Mouse (Mus musculus) cerebellum, adult 18-20 months (tissue): Measurements from ENCODE around the gene Dennd1c.
"Not testable (repeated sequence)": the region's sequence is repeated elsewhere in the genome, so short reads cannot be mapped to it uniquely, and the experiment has no call there.

ENCODE experiments used
- DNase-seq, 2 experiments: peaks; one replicate each; pipeline ENCODE4 v3.0.0; 2021

Gene Dennd1c

DNA sequence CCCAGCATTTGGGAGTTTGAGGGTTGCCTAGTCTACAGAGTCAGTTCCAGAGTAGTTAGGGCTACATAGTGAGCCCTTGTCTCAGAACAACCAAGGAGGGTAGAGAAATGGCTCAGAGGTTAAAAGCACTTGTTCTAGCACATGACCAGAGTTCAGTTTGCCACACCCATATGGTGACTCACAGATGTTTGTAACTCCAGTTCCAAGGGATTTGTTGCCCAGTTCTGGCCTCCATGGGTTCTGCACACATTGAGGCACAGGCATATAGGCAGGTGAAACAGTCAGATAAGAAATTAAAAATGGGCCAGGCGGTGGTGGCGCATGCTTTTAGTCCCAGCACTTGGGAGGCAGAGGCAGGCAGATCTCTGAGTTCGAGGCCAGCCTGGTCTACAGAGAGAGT, 15.9 kb upstream of the Dennd1c start:
- DNase-seq = no peak

DNA sequence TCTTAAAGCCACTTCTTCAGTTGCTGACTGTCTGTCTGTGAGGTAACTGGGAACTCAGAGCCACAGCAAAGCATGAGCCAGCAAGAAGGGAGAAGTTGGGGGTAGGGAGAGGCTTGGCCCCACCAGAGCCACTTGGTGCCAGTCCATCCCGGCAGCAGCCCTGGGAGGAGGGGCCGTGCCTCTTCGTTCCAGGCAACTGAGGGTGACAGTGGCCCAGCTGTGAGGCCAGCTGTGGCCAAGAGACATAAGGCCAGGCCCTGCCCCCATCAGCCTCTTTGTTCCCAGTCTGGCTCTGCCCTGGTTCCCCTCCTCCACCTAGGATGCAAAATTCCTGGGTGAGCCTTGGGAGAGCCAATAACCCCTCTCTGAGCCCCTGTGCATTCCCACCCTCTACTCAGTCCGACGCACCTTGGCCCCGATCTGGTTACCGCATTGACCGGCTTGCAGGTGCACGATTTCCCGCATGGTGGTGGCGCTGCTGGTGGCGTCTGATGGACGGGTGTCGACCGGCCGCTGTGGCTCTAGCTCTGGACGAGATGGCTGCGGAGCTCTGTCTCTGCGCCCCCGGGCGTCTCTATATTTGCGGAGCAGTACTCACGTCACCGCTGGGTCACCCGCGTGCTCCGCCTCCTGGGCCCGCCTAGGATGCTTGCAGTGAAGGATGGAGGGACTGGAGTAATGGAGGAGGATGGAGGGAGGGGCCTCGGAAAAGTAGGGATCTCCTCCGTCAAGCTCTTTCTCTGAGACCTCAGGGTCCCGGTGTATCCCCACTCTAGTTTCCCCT, 8.9 kb upstream of the Dennd1c start, which contains the start of gene Tubb4a:
Gene Tubb4a (minus strand): TSS at position 734 of the 784 bp plus-strand sequence.
- peak; percentile 92 to 95 for DNase-seq

- peak; percentile 95 to 99 for DNase-seq
These were observed 7.8 kb upstream of the Dennd1c start for GRCm38 (mm10) chr17:57085970-57086757.

- DNase-seq = peak; percentile 79 to 84
These were observed 4.2 kb upstream of the Dennd1c start for GRCm38 (mm10) chr17:57082481-57082880.

GRCm38 (mm10) chr17:57081234-57081842, 3.0 kb upstream of the Dennd1c start:
- peak in 1 of 2 experiments; percentile 23 for DNase-seq

GRCm38 (mm10) chr17:57079919-57080318, 1.6 kb upstream of the Dennd1c start:
- no peak for DNase-seq

- DNase-seq = no peak
These were observed 1.4 kb downstream of the Dennd1c start for GRCm38 (mm10) chr17:57076916-57077315.

GRCm38 (mm10) chr17:57070699-57071098, 7.6 kb downstream of the Dennd1c start:
- no peak for DNase-seq

DNA sequence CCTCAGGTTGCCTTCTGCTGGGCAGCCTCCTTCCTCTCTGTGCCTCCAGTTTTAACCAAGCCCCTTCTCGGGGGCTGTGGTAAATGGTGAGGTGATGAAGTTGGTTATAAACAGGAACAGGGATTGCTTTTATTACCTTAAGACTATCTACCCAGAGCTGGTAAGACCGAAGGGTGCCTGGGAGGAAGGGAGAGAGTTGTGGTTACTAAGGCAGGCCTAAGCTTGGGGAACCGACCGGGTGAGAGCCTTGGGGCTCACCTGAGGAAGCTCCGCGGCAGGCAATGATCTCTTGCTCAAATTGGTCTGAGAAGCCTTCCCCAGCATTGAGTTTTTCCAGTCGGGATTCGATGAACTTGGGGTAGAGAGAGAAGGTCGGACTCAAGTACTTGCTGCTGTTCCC, 8.0 kb downstream of the Dennd1c start:
- DNase-seq = no peak

- no peak for DNase-seq
These were observed 11.4 kb downstream of the Dennd1c start for GRCm38 (mm10) chr17:57066908-57067307.

DNA sequence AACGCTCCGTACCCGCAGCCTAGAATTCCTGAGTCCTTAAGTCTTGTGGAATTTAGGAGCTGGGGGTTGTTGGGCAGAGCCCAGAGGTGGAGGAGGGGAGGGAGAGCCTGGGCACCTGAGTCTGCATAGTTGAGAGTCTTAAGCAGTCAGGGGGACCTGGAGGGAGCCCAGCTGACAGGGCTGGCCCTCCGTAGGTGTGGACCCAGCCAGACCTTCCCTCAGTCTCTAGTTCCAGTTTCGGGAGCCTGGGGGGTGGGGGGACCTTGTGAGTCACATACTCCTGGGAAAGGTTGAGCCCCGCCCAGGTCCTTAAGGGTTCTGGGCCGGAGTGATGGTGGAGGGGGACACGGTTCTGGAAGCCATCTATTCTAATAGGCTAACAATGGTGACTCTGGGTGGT, 15.3 kb downstream of the Dennd1c start:
- DNase-seq = no peak

DNA sequence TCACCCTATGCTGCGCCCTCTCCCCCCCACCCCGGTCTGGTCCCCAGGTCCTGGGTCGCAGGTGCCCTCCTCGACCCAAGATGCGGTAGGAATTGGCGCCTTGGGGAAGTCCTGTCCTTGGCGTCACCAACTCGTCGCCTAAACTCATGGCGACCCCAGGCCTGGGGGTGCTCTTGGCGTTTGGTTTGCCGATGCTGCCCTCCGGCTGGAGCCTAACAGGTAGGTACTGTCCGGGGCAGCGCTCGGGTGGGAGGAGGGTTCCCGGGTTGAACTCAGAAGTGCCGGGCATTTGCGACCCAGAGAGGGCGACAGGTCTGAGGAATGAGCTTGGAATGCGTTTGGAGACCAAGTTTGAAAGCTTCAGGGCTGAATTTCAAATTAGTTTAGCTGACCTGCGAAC, 15.8 kb downstream of the Dennd1c start:
- DNase-seq = no peak

DNA sequence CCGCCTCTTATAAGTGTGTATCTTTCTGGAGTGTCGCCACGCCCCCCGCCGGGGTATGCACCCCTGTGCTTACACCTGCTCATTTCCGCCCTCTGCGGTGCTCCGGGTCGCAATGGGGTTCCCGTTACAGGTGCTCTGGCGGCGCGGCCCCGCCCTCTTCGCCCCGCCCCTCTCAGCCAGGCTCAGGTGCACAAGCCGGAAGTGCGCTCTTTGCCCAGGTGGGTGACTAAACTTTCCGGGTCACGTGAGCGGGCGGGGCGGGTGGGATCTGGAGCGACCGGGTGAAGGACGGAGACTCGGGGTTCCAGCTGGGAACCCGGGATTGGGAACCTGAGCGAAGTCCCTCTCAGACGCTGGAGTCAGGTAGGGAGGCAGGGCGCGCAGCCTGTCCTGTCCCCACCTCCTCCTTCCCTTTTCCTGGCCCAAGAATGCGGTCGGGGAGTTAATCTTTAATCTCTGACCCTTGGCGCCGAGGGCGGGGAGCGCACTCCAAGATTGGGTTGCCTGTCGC, 16.2 kb downstream of the Dennd1c start:
- peak; percentile 52 to 67 for DNase-seq

- DNase-seq = peak in 1 of 2 experiments; percentile 40
These were observed 17.2 kb downstream of the Dennd1c start for GRCm38 (mm10) chr17:57061069-57061468.

GRCm38 (mm10) chr17:57060231-57060801, 18.0 kb downstream of the Dennd1c start:
- peak; percentile 97 to 99 for DNase-seq

DNA sequence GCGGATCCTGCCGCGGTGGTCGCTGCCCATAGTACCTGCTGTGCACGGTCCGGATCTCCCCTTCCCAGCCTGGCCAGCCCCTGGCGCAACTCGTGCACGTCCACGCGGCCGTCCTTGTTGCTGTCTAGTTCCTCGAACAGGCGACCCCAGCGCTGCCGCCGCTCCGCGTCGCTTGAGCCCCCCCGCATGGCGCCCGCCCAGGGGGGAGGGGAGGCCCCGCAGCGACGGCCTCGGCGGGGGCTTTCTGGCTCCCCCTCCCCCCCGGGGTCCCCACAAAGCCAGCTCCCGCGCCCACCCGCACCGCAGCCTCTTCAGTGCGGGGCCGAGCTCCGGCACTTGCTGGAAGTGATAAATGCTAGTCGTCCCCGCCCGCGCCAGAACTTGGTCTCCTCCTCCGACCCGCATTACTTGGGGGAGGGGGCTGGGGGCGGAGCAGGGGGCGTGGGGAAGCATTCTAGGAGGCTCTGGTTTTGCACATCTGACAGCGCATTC, 18.8 kb downstream of the Dennd1c start, which contains the start of gene Slc25a23:
Gene Slc25a23 (minus strand): TSS at position 378 of the 492 bp plus-strand sequence.
- DNase-seq = peak; percentile 72 to 75

- peak; percentile 62 to 67 for DNase-seq
These were observed 19.3 kb downstream of the Dennd1c start, which contains the start of gene Crb3 for GRCm38 (mm10) chr17:57058891-57059485. TSS of gene Crb3 (plus strand) at chr17:57059105.

- no peak for DNase-seq
These were observed 22.1 kb downstream of the Dennd1c start for GRCm38 (mm10) chr17:57056246-57056645.

DNA sequence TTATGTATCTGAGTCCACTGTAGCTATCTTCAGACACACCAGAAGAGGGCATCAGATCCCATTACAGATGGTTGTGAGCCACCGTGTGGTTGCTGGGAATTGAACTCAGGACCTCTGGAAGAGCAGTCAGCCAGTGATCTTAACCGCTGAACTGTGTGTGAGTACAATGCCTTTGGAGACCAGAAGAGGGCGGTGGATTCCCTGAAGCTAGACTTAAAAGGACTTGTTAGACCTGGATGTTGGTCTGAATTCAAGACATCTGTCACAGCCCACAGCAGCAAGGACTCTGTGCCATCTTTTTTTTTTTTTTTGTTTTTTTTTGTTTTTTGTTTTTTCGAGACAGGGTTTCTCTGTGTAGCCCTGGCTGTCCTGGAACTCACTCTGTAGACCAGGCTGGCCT, 26.6 kb downstream of the Dennd1c start:
- DNase-seq = not testable (repeated sequence)

- no peak for DNase-seq
These were observed 29.5 kb downstream of the Dennd1c start for GRCm38 (mm10) chr17:57048816-57049215.

DNA sequence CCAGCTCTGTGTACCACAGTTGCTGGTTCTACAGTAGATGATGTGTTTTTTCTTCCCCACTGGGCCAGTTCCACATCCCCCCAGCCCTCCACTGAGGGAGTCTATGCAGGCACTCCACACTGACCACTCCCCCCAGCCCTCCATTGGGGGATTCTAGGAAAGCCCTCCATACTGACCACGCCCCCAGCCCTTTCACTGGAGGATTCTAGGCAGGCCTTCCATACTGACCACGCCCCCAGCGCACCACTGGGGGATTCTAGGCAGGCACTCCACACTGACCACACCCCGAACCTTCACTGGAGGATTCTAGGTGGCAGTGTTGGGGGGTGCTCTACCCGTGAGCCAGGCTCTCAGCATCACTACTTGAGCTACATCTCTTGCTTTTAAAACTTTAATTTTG, 30.9 kb downstream of the Dennd1c start:
- DNase-seq = no peak

- no peak for DNase-seq
These were observed 36.8 kb downstream of the Dennd1c start, which contains the start of gene Slc25a41 for GRCm38 (mm10) chr17:57041554-57041953. TSS of gene Slc25a41 (minus strand) at chr17:57041654.
